Mouse (Mus musculus) WW6 (cell line): ENCODE results near the gene Susd4.

Experiments used
- DNase-seq: peaks from one replicate; pipeline ENCODE4 v3.0.0-alpha.2; 2013; ENCODE audit warnings: low read depth, low spot score

Gene Susd4

GRCm38 (mm10) chr1:182763716-182764461 lies at the start of gene Susd4:
Gene Susd4 (plus strand): TSS chr1:182763860.
- DNase-seq, result no peak

DNA sequence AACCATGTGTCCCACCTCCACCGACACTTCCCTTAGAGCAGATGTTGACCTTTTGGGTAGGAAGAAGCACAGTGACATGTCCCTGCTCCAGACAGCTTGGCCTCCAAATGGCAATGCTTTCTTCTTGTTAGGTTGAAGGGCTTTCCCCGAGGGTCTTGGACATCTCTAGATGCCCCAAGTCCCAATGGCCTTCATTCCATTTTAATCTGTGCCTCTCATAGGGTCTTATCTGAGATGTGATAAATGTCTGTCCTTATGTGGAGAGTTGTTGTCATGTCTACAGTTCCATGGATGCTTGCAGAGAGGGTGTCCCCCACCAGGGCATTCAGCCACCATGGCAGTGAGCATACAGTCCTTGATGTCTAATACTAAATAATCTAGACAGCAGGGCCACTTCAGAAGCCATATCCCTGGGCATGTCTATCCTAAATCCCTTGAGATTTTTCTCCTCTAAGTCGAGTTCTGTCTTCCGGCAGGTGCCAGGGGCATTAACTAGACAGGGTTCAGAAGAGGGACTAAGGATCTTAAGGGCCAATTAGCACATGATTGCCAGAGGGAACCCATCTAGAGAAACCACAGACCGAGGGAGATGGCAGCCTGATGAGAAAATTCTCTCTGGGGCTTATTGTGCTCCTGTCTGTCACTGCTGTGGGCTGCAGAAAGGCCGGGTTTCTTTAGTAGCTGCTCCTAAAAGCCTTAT lies 49.3 kb upstream of the Susd4 start:
- no peak for DNase-seq

DNA sequence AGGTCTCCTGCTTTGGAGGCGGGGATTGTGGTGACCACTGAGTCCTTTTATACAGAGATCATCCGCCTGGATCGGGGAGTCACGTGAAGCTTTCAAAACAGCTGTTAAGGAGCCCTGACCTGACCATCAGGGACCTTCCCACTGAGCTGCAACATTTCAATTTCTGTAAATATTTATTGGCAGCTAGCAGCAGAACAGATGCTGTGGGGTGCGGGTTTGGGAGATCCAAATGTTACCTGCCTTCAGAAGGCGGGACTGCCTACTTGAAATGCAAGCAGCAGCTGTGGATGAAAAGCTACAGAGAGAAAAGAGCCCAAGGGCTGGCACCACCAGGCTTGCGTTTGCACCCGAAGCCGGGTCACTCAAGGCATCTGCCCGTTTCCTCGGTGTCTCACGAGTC lies 36.1 kb upstream of the Susd4 start:
- DNase-seq, result no peak

- no peak for DNase-seq
Measured at GRCm38 (mm10) chr1:182729002-182729401, 34.7 kb upstream of the Susd4 start.

DNA sequence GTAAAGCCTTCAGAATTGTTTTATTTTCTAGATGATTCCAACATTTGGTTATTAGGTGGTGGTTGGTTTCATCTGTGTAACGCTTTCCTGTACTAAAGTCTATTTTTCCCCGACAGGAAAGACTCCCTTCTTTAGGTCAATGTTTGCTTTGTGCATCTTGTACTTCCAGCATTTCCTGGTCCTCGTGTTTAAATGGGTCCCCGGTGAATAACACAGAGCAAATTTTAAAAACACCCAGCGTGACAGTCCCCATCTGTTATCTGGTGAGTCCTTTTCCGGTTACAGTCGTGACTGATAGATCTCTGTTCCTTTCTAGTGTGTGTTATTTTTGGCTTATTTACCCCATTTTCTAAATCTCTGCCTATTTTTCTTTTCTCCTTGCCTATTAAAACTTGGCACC lies 31.0 kb upstream of the Susd4 start:
- DNase-seq, result no peak

GRCm38 (mm10) chr1:182735891-182736290 lies 27.8 kb upstream of the Susd4 start:
- no peak for DNase-seq

GRCm38 (mm10) chr1:182747081-182747480 lies 16.6 kb upstream of the Susd4 start:
- no peak for DNase-seq

DNA sequence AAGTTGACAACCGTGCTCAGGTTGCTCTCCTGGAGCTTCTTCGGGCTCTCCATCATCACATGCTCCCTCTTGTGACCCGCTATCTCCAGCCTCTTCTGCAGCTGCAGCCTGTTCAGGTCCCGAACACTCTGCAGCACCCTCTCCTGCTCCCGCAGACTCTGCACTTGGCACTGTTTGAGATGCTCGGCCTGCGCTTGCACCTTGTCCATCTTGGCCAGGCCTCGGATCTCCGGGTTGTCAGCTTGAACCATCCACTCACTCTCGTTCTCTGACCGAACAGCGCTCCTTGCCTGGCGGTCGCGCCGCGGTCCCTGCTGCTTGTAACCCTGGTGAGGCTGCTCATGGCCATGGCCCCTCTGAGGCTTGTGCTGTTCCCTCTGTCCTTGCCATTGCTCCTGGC lies 15.8 kb upstream of the Susd4 start:
- DNase-seq, result no peak

GRCm38 (mm10) chr1:182749080-182749479 lies 14.6 kb upstream of the Susd4 start, which contains the start of gene Ccdc185:
Gene Ccdc185 (minus strand): TSS chr1:182749180.
- no peak for DNase-seq

DNA sequence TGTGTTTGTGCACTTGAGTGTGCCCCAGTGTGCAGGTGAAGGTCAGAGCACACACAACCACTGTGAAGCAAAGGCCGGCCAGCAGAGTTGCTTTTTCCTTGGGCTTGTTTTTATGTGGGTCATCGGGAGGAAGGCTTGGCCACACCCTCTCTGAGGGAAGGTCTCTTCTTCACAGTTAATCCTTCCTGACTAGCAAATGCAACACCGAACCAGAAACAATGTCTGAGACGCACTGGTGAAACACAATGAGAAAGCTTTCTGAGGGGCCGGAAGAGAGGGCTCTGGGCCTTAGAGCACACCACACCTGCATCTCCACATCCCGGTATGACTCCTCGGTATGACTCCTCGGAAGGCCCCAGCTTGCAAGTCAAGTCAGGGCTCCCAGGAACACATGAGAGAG lies 12.4 kb upstream of the Susd4 start:
- DNase-seq, result no peak

- no peak for DNase-seq
Measured at GRCm38 (mm10) chr1:182753694-182754093, 10.0 kb upstream of the Susd4 start.

GRCm38 (mm10) chr1:182754865-182755264 lies 8.8 kb upstream of the Susd4 start:
- DNase-seq, result no peak

- DNase-seq, result no peak
Measured at GRCm38 (mm10) chr1:182758783-182759182, 4.9 kb upstream of the Susd4 start.

DNA sequence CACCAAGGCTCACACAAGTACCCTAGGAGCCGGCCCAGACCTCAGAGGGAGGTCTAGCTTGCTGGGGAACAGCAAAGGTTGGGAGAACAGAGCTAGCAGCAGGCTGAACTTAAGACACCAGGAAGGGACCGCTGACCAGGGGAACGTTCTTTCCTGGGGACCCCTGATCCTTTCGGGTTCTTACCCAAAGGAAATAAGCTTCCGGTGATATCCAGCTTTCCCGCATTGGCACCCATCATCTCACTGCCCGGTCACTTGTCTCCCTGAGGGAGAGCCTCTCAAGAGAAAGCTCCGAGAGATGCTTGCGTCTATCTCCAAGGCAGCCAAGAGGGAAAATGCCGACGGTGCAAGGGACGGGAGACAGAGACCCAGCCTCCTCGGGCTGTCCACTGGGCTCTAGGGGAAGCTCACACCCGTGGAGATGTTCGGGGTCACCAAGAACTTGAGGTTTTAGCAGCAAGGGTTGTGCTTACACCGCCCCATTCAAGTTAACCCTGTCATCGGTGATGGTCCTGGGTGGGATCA lies 407 bp upstream of the Susd4 start:
- DNase-seq, result no peak

DNA sequence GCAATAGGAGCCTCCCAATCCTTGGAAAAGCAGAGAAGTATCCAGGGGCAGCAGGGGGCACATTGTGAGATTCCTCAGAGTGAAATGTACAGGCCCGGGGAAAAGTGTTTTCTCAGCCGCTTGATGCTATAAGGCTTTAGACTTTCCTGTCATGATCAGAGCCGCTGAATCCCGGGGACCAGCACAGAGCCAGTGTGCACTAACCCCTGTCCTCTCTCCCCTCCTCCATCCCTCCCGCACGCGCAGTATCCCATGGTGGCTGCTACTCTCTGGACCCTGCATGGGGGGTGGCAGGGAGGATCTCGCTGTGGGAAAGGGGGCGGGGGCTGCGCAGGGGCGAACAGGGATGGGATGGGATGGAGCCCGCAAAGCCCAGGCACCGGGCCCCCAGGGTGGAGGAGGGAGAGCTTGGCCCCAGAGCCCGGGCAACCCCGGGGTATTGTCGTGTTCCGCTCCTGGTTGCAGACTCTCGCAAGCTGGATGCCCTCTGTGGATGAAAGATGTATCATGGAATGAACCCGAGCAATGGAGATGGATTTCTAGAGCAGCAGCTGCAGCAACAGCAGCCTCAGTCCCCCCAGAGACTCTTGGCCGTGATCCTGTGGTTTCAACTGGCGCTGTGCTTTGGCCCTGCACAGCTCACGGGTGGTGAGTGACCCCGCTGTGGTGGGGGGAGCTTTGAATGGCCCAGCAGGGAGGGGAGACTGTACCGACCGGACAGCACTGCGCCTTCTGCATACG lies 1.1 kb downstream of the Susd4 start:
- no peak for DNase-seq

GRCm38 (mm10) chr1:182775576-182775975 lies 11.9 kb downstream of the Susd4 start:
- DNase-seq, result no peak

DNA sequence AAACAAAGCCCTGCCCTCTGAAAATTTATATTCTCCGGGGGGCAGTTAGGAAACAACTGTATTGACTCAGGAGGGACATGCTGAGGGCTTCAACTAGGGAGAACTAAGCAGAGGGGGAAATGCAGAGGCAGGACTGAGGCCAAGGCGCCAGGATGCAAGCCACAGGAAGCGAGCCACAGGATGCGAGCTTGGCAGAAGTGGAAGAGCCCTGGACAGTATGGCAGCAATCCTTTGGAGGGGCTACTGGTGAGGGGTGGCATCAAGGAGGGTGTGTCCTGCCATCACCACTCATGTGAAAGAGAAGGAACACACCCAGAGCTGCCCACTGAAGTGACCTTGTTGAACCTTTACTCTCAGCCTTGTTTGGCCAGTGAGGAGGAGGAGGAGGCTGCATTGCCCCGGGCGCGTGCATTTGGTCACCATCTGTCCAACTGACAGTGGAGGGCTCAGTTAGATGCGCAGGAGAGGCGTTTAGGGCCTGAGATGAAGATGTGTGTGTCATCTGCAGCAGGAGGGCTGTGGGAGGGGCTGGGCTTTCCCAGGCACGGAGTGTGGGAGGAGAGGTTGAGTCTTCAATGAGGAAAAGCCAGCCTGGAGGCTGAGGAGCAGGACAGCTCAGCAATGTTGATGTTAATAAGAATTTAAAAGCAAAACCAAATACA lies 13.2 kb downstream of the Susd4 start:
- DNase-seq, result no peak

GRCm38 (mm10) chr1:182778225-182778624 lies 14.6 kb downstream of the Susd4 start:
- no peak for DNase-seq

DNA sequence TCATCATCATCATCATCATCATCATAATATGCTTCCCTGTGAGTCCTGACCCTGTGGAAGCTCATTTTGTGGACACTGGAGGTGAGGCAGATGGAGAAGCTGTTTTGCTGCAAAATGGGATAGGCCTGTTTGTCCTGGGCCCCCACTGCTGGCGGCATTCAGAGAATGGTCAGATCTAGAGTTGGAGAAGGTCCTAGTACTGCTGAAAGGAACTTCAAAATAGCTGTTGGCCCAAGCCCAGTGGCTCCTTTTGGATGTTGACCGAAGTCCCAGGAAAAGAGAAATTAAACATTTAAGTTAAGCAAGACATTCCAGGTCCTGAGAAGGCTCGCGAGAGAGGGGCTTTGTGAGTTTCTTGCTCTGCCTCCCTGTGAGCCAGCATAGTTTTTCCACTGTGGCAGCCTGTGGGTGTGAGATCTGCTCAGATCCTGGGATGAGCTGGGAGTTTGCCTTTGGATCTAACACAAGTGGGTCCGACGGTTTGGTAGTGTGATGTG lies 15.4 kb downstream of the Susd4 start:
- no peak for DNase-seq

DNA sequence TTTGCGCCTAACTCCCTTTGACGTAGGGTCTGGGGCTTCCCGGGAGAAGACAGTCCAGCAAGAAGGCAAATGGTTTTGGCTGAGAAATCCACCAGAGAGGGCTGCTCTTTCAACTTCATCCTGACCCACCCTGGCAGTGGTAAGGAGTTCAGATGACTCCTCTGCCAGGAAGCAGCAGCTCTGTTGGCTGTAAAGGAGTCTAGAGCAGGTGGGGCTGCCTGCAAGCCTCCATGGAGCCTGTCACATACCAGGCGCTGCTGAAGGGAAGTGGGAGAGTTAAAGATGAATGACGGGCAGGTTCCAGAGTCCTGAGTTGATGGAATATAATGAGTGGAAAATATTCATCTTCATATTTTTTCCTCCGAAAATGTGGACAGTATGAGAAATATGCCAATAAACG lies 20.1 kb downstream of the Susd4 start:
- DNase-seq, result no peak

DNA sequence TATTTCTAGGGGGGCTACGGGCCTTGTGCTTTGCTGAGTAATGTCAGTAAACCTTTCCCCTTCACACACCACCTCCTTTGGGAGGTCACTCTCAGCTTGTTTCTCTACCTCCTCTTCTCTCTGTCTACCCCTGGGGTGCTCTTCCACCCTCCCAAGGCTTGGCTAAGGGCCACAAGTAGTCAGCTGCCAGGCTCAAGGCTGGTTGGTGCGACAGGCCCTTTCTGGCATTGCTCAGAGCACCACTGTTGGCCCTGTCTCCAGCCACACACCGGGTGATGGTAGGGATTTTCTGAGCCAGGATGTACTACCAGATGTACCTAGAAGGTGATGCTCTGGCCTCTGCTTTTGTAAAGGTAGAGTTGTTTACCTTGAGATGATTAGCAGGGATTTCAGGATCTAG lies 21.1 kb downstream of the Susd4 start:
- no peak for DNase-seq

GRCm38 (mm10) chr1:182785504-182785903 lies 21.8 kb downstream of the Susd4 start:
- no peak for DNase-seq
